Mouse (Mus musculus) liver, adult 2 months (tissue): Measurements from ENCODE around the gene Nes. TPM values are rescaled to one million over a fixed set of nuclear protein-coding genes. Genes with fewer than 3 reads are reported as not detected.

Experiments
- DNase-seq: peaks from one replicate; pipeline ENCODE4 v3.0.0-alpha.2; 2011; ENCODE audit warnings: low read depth, low spot score; ENCODE audit errors: extremely low read depth
- H3K27ac ChIP-seq: fragments of 200-500 bp; replicated peaks from 2 replicates; pipeline ENCODE4 v1.5.1; 2012; ENCODE audit warnings: low read depth, mild to moderate bottlenecking, control low read depth, inconsistent platforms, low read length; ENCODE audit not compliant: insufficient read depth
- H3K27me3 ChIP-seq: fragments of 200-500 bp; 2 replicates; pipeline ENCODE4 v1.6.1; 2012; ENCODE audit warnings: mild to moderate bottlenecking, moderate library complexity, low read length, inconsistent platforms; ENCODE audit not compliant: control insufficient read depth, insufficient read depth
- H3K36me3 ChIP-seq: fragments of 200-500 bp; 2 replicates; pipeline ENCODE4 v1.6.1; 2012; ENCODE audit warnings: low read length, inconsistent platforms; ENCODE audit not compliant: control insufficient read depth, insufficient read depth
- H3K4me1 ChIP-seq: fragments of 200-500 bp; 2 replicates; pipeline ENCODE4 v1.6.1; 2011; ENCODE audit warnings: low read length; ENCODE audit not compliant: control insufficient read depth, insufficient read depth
- H3K4me3 ChIP-seq: fragments of 200-500 bp; 2 replicates; pipeline ENCODE4 v1.5.1; 2011; ENCODE audit warnings: low read depth, mild to moderate bottlenecking, control low read depth, low read length, moderate library complexity; ENCODE audit not compliant: insufficient read depth
- H3K79me2 ChIP-seq: fragments of 200-500 bp; 2 replicates; pipeline ENCODE4 v1.6.1; 2012; ENCODE audit warnings: inconsistent platforms, mild to moderate bottlenecking, low read length, moderate library complexity; ENCODE audit not compliant: control insufficient read depth, insufficient read depth
- H3K9ac ChIP-seq: fragments of 200-500 bp; 2 replicates; pipeline ENCODE4 v1.6.1; 2012; ENCODE audit warnings: low read depth, mild to moderate bottlenecking, control low read depth, inconsistent platforms, low read length
- CTCF ChIP-seq: fragments of 200-500 bp; IDR thresholded peaks from 2 replicates; pipeline ENCODE4 v1.5.1; 2011; ENCODE audit warnings: low read depth, low read length, control low read depth
- POLR2A ChIP-seq: fragments of 200-500 bp; IDR thresholded peaks from 2 replicates; pipeline ENCODE4 v1.6.1; 2011; ENCODE audit warnings: low read length, control low read depth; ENCODE audit not compliant: insufficient read depth; ENCODE audit errors: extremely low read depth
- WGBS: fragments of 180-500 bp; shearing (Covaris S2); methylation state at CpG from one replicate; pipeline ENCODE4 v1.1.7; 2018; 5-methylcytosine and 5-hydroxymethylcytosine counted together
- polyA plus RNA-seq: library from polyadenylated mRNA; depleted of rRNA; stranded (reverse); fragments of >200 nt; gene quantifications from 2 replicates; pipeline ENCODE4 v1.2.3, GENCODE M21; 2012
- total RNA-seq: library from RNA; depleted of rRNA; stranded (reverse); fragments of >200 nt; gene quantifications from 2 replicates; pipeline ENCODE4 v1.2.3, GENCODE M21; 2014

The Nes gene
- total and polyA plus RNA-seq, 2 experiments = 0.53 to 0.65 TPM

DNA sequence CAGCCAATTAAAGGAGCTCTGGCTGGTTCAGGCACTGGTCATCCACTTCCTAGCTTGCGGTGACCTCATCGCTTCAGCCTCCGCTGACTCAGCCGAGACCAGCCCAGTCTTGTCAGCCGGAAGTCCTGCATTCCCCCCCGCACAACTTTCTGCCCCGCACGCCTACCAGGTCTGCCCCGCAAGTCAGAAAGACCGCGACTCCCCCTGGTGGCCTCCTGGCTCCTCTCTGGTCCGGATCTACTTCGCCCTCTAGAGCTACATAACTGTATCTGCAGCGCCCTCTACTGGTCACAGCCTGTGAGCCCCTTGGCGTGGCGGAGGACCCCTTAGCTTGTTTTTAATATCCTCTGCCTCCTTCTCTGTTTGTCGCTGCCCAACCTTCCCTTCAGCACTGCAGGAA is 16.0 kb downstream of the Nes start:
- Histone ChIP-seq H3K4me3 (peak overlapping the region; percentile 44; the same call in 1 of the 2 replicates), H3K36me3 (no peaks in the 10 kb centered on the region), H3K9ac (no peak overlapping the region), H3K27ac (no peak overlapping the region), H3K4me1 (peaks cover 7% of the 10 kb centered on the region; the same call in 1 of the 2 replicates), H3K79me2 (no peaks in the 10 kb centered on the region), H3K27me3 (peaks cover 6% of the 10 kb centered on the region; the same call in 1 of the 2 replicates)
- peak; percentile 67 for DNase-seq
- WGBS = under 1% methylated on average over 17 of the region's 17 CpGs
- TF ChIP-seq CTCF = peak; percentile 96
- TF ChIP-seq POLR2A = no peak

DNA sequence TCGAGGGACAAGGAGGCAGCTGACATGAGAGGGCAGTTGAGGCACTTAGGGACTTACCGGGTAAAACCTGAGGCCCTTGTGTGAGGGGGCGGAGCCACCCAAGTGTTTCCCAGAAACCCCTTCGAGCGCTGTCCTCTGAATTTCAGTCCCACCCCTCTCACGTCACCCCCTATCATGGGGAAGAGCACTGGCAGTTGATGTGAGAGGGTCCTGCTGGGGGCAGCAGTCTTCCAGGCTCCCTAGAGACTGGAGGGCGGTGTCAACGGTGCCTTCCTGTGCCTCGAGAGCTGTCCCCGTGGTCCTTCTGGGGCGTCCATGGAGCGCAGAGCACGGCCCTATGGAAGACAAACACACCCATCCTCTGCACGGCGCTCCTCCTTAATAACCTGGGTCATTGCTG is 16.8 kb downstream of the Nes start:
- no peak overlapping the region for H3K27ac ChIP-seq
- H3K9ac ChIP-seq = no peak overlapping the region
- H3K27me3 ChIP-seq = peaks cover 6% of the 10 kb centered on the region; the same call in 1 of the 2 replicates
- H3K4me1 ChIP-seq = peaks cover 7% of the 10 kb centered on the region; the same call in 1 of the 2 replicates
- TF ChIP-seq POLR2A (no peak), CTCF (no peak)
- H3K36me3 ChIP-seq = no peaks in the 10 kb centered on the region
- DNase-seq = no peak
- H3K79me2 ChIP-seq = no peaks in the 10 kb centered on the region
- WGBS = 4% methylated on average over 15 of the region's 15 CpGs
- peak overlapping the region; percentile 8; the same call in 1 of the 2 replicates for H3K4me3 ChIP-seq

GRCm38 (mm10) chr3:87988068-87988467 is 17.2 kb downstream of the Nes start:
- DNase-seq = no peak
- 11% methylated on average over 15 of the region's 15 CpGs for WGBS
- Histone ChIP-seq H3K27ac (no peak overlapping the region), H3K36me3 (no peaks in the 10 kb centered on the region), H3K27me3 (peaks cover 6% of the 10 kb centered on the region; the same call in 1 of the 2 replicates), H3K4me3 (no peak overlapping the region), H3K79me2 (no peaks in the 10 kb centered on the region), H3K9ac (no peak overlapping the region), H3K4me1 (0 out of 2 replicates have a peak, but pooled peaks cover 4% of the 10 kb centered on the region)
- TF ChIP-seq POLR2A (no peak), CTCF (no peak)

GRCm38 (mm10) chr3:87989935-87990334 is 19.1 kb downstream of the Nes start:
- no peak for TF ChIP-seq CTCF
- no peak for TF ChIP-seq POLR2A
- no peak for DNase-seq
- Histone ChIP-seq H3K36me3 (no peaks in the 10 kb centered on the region), H3K4me1 (0 out of 2 replicates have a peak, but pooled peaks cover 2% of the 10 kb centered on the region), H3K79me2 (no peaks in the 10 kb centered on the region), H3K4me3 (no peak overlapping the region), H3K9ac (no peak overlapping the region), H3K27me3 (peaks cover 6% of the 10 kb centered on the region; the same call in 1 of the 2 replicates), H3K27ac (no peak overlapping the region)
- WGBS = 36% methylated on average over 10 of the region's 10 CpGs

- Histone ChIP-seq H3K4me1 (no peaks in the 10 kb centered on the region), H3K27me3 (peaks cover 16% of the 10 kb centered on the region), H3K36me3 (no peaks in the 10 kb centered on the region), H3K27ac (no peak overlapping the region), H3K79me2 (no peaks in the 10 kb centered on the region), H3K4me3 (no peak overlapping the region), H3K9ac (no peak overlapping the region)
- no peak for DNase-seq
- 2% methylated on average over 6 of the region's 6 CpGs for WGBS
- no peak for TF ChIP-seq POLR2A
- no peak for TF ChIP-seq CTCF
Measured at GRCm38 (mm10) chr3:87993436-87993835, 22.6 kb downstream of the Nes start.

- TF ChIP-seq POLR2A = no peak
- no peak for TF ChIP-seq CTCF
- Histone ChIP-seq H3K4me3 (no peak overlapping the region), H3K27ac (no peak overlapping the region), H3K79me2 (no peaks in the 10 kb centered on the region), H3K9ac (no peak overlapping the region), H3K27me3 (peaks cover 21% of the 10 kb centered on the region), H3K36me3 (no peaks in the 10 kb centered on the region), H3K4me1 (no peaks in the 10 kb centered on the region)
- no peak for DNase-seq
- 30% methylated on average over 11 of the region's 11 CpGs for WGBS
Measured at GRCm38 (mm10) chr3:87995331-87995730, 24.5 kb downstream of the Nes start.
